Mouse (Mus musculus) forebrain, embryonic 12.5 days (tissue): Measurements from ENCODE around the gene Kit. TPM values are rescaled to one million over a fixed set of nuclear protein-coding genes. Genes with fewer than 3 reads are reported as not detected.

Experiments used
- ATAC-seq: fragments of 200-750 bp; cut with Nextera tagmentation; 2 replicates; pipeline ENCODE4 v1.8.0; 2017; ENCODE audit warnings: moderate TSS enrichment; ENCODE audit not compliant: low FRiP score
- H3K27ac ChIP-seq: fragments of 300-500 bp; sonication (generic); 2 replicates; pipeline ENCODE4 v1.5.1; 2016; ENCODE audit warnings: mild to moderate bottlenecking
- H3K27me3 ChIP-seq: fragments of 300-500 bp; sonication (generic); 2 replicates; pipeline ENCODE4 v1.6.1; 2016; ENCODE audit warnings: mild to moderate bottlenecking
- H3K36me3 ChIP-seq: fragments of 300-500 bp; sonication (generic); replicated peaks from 2 replicates; pipeline ENCODE4 v1.6.1; 2016; ENCODE audit warnings: mild to moderate bottlenecking
- H3K4me1 ChIP-seq: fragments of 300-500 bp; sonication (generic); 2 replicates; pipeline ENCODE4 v1.6.1; 2016
- H3K4me2 ChIP-seq: fragments of 300-500 bp; sonication (generic); 2 replicates; pipeline ENCODE4 v1.6.1; 2016; ENCODE audit warnings: mild to moderate bottlenecking, moderate library complexity
- H3K4me3 ChIP-seq: fragments of 300-500 bp; sonication (generic); replicated peaks from 2 replicates; pipeline ENCODE4 v1.5.1; 2016; ENCODE audit warnings: mild to moderate bottlenecking
- H3K9ac ChIP-seq: fragments of 300-500 bp; sonication (generic); 2 replicates; pipeline ENCODE4 v1.6.1; 2016; ENCODE audit warnings: mild to moderate bottlenecking
- H3K9me3 ChIP-seq: fragments of 300-500 bp; sonication (generic); 2 replicates; pipeline ENCODE4 v1.6.1; 2016
- WGBS: fragments of 180-500 bp; shearing (Covaris S2); methylation state at CpG from one replicate; pipeline ENCODE4 v1.1.7; 2016; 5-methylcytosine and 5-hydroxymethylcytosine counted together
- polyA plus RNA-seq: library from polyadenylated mRNA; unstranded; fragments of >200 nt; fragmentation: Nextera tagmentation; extraction: Ambion mirVana; gene quantifications from 2 replicates; pipeline ENCODE4 v1.2.1, GENCODE M21; 2016

Gene Kit
- polyA plus RNA-seq, 1 experiment from 2014 or later, result 27.5 TPM

DNA sequence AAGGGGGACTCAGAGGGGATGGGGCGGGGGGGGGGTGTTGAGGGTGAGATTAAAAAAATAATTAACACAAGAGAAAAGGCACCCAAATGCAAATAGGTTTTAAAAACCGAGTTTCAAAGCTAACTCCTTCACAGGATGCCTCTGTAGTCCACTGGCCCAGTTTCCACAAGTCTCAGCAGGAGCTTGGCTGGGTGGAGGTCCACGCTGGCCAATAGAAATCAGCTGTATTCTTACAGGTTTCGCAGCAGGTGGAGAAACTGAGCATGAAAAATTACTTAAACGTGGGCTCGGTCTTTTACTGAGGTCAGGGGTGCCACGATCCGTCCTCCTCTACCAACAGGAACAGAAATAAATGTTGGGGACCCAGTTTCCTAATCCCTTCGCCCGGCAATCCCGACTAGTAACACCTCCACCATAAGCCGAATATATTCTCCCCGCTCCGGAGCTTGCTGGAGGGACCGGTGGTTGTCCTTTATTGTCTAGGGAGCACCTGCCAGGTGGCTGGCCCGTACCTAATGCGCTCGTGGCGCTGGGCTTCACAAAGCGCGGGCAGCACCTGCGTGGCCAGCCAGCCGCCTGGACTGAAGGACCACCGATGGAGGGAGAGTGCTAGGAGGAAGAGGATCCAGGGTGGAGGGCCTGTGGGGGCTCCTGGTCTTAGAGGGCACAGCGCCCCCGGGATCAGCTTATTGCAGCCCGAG is 415 bp upstream of the Kit start:
- Histone ChIP-seq H3K9me3 (no peaks in the 10 kb centered on the region), H3K4me3 (peak overlapping the region; percentile 62), H3K9ac (peak overlapping the region; percentile 72), H3K27me3 (peaks cover 53% of the 10 kb centered on the region), H3K36me3 (no peaks in the 10 kb centered on the region), H3K27ac (no peak overlapping the region), H3K4me1 (peaks cover 18% of the 10 kb centered on the region), H3K4me2 (peak overlapping the region; percentile 98)
- 2% methylated on average over 27 of the region's 27 CpGs for WGBS
- no peak; the same call in 1 of the 2 replicates for ATAC-seq

DNA sequence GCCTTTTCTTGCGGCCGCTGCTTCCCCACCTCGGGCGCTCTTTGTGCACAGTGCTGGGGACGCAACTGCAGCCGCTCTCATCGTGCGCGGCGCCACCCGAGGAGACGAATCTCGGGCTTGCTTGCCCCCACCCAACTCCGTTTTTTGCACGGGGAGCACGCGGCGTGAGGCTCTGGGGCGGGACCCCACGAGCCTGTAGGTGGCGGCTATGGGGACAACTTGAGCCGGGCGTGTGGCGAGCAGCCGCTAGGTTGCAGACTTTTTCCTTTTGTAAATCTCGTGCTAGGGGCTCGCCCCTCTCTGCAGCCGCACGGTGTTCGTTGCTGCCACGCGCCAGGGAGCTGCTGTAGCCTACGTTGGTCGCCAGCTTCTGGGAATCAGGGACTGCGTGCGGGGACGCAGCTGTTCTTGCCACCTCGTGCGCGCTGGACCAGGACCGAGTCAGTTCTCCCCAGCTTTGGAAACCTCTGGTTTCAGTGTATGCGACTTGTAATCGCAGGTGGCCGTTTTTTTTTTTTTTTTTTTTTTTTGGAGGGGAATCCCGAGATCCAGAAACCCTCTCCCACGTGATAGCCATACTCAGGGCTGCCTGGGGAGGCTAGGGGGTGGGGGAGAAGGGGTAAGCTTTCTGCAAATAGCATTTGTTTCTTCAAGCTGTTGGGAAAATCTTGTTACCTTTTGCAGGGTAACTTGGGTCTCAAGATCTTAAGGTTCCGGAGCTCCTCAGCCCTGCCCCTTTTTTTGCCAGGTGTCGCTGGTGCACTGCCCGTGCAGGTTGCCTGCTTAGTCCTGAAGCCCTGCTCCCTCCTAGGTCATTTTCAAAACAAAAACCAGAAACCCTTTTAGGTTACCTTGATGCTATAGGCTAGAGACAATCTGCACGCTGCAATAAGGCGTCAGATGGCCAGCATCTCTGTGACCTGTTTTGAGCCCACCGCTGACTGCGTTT is 1.1 kb downstream of the Kit start:
- Histone ChIP-seq H3K9ac (peak overlapping the region; percentile 72), H3K4me1 (peaks cover 18% of the 10 kb centered on the region), H3K4me3 (peak overlapping the region; percentile 62), H3K36me3 (no peaks in the 10 kb centered on the region), H3K27ac (peak overlapping the region; percentile 59; the same call in 1 of the 2 replicates), H3K4me2 (peak overlapping the region; percentile 98), H3K27me3 (peaks cover 58% of the 10 kb centered on the region), H3K9me3 (no peaks in the 10 kb centered on the region)
- under 1% methylated on average over 53 of the region's 53 CpGs for WGBS
- peak; percentile 78 for ATAC-seq

DNA sequence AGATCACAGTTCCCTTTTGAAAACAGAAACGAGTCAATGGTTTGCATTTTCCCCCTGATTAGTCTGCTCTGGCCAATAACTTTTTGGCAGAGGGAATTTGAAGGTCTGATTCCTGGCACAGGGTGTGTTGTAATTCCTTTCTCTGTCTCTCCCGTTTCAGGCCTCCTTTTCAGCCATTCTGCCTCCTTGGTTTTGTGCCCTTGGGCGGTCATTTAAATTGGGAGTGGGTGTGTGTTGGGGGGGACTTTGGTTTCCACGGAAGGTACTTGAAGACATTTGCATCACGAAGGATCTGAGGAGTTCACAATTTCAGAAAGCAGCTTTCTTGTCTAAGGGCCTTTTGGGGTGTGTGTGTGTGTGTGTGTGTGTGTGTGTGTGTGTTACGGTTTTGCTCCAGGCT is 2.0 kb downstream of the Kit start:
- H3K27me3 ChIP-seq, result peaks cover 52% of the 10 kb centered on the region
- peak overlapping the region; percentile 98 for H3K4me2 ChIP-seq
- H3K9ac ChIP-seq, result no peak overlapping the region; the same call in 1 of the 2 replicates
- H3K4me1 ChIP-seq, result peaks cover 18% of the 10 kb centered on the region
- peak overlapping the region; percentile 62 for H3K4me3 ChIP-seq
- no peaks in the 10 kb centered on the region for H3K36me3 ChIP-seq
- no peaks in the 10 kb centered on the region for H3K9me3 ChIP-seq
- no peak overlapping the region for H3K27ac ChIP-seq
- 21% methylated on average over 6 of the region's 6 CpGs for WGBS
- ATAC-seq, result no peak

DNA sequence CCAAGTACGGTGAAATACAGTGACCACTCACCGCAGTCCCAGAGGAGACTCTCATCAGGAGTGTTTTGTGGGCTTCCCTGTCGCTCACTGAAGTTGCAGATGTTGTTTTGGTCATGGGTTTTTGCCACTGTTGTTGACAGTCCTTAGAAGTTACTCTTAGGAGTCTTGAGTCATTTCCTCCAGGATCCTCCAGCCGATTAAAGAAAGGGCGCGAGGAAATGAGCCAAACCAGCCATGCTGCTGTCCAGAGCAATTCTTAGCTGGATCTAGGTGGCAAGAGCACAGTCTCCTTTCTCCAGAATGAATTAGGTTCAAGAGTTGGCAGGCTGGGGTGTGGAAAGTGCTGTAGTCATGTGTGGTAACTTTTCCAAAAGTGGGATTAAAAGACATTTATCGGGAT is 3.4 kb downstream of the Kit start:
- Histone ChIP-seq H3K4me3 (no peak overlapping the region), H3K4me1 (peaks cover 18% of the 10 kb centered on the region), H3K9me3 (no peaks in the 10 kb centered on the region), H3K36me3 (no peaks in the 10 kb centered on the region), H3K4me2 (no peak overlapping the region), H3K27ac (no peak overlapping the region), H3K27me3 (peaks cover 48% of the 10 kb centered on the region), H3K9ac (no peak overlapping the region)
- 77% methylated on average over 7 of the region's 7 CpGs for WGBS
- no peak for ATAC-seq

DNA sequence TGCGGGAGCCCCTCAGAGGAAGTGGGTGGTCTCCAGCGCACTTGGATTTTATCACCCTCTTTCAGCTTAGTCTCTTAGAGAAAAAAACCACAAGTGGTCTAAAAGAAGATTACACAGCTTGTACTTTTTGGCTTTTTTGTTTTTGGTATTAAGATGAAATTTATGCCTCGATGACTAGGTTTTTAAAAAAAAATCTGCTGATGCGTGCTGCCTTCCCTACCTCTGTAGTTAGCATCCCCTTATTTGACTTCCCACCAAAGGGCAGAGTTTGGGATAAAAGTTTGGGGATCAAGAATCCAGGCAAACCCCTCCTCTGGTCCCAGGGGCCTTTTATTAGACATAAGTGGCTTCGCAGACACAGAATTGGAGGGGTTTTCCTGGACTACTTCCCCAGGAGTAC is 4.5 kb downstream of the Kit start:
- Histone ChIP-seq H3K4me2 (no peak overlapping the region), H3K4me1 (peaks cover 16% of the 10 kb centered on the region), H3K9ac (no peak overlapping the region), H3K27ac (no peak overlapping the region), H3K4me3 (no peak overlapping the region), H3K27me3 (peaks cover 46% of the 10 kb centered on the region), H3K36me3 (no peaks in the 10 kb centered on the region), H3K9me3 (no peaks in the 10 kb centered on the region)
- ATAC-seq, result no peak
- 82% methylated on average over 5 of the region's 5 CpGs for WGBS

DNA sequence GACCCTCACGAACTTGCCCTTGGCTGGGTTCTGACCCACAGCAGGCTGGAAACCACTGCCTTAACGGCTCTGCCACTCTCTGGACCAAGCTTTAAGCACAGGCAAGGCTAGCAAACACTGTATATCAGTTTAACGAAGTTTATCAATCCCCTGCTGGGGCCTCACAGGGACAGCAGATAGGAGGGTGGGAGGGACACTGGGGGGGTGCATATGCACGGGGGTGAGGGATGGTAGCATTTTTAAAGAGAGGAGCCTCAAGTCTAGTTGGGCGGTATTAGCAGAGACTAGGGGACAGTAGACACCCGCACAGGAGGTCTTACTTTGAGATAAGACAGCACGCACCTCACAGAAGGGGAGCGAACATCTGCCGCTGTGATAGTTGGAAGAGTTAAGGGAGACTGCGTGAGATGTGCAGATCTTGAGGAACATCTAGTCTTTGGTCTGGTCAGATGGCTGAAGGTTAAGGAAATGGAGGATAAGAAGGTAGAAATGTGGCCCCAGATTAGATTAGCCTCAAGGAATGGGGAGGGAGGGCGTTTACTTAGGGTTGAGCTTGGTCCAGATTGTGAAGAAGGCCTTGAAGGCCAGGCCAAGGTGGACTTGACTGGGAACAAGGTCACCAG is 5.0 kb downstream of the Kit start:
- no peak overlapping the region for H3K27ac ChIP-seq
- no peak for ATAC-seq
- no peak overlapping the region for H3K9ac ChIP-seq
- H3K36me3 ChIP-seq, result no peaks in the 10 kb centered on the region
- H3K4me1 ChIP-seq, result peaks cover 13% of the 10 kb centered on the region
- peaks cover 42% of the 10 kb centered on the region for H3K27me3 ChIP-seq
- no peak overlapping the region for H3K4me2 ChIP-seq
- no peaks in the 10 kb centered on the region for H3K9me3 ChIP-seq
- WGBS, result 83% methylated on average over 11 of the region's 11 CpGs
- H3K4me3 ChIP-seq, result no peak overlapping the region

DNA sequence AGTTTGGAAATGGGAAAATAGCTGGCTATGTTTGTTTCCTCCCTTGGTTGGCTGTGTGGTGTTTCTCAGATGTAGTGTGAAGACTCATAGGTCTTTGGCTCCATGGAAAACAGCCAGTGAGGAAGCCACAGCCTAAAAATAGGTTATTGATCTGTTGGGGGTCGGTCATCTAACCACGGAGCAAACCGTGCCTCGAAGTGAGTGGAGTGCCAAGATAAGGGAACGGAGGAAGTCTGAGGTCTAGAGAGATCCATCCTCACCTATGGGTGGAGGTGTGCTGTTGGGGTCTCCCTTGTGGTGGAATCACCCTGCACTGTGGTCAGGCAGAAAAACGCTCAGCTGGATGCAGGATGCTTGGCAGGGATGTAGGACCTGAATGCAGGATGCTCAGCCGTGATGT is 7.2 kb downstream of the Kit start:
- no peak overlapping the region for H3K9ac ChIP-seq
- peaks cover 4% of the 10 kb centered on the region for H3K4me1 ChIP-seq
- no peaks in the 10 kb centered on the region for H3K36me3 ChIP-seq
- peaks cover 34% of the 10 kb centered on the region for H3K27me3 ChIP-seq
- WGBS, result 88% methylated on average over 7 of the region's 7 CpGs
- no peak for ATAC-seq
- no peak overlapping the region for H3K27ac ChIP-seq
- H3K4me2 ChIP-seq, result no peak overlapping the region
- H3K4me3 ChIP-seq, result no peak overlapping the region
- H3K9me3 ChIP-seq, result no peaks in the 10 kb centered on the region

DNA sequence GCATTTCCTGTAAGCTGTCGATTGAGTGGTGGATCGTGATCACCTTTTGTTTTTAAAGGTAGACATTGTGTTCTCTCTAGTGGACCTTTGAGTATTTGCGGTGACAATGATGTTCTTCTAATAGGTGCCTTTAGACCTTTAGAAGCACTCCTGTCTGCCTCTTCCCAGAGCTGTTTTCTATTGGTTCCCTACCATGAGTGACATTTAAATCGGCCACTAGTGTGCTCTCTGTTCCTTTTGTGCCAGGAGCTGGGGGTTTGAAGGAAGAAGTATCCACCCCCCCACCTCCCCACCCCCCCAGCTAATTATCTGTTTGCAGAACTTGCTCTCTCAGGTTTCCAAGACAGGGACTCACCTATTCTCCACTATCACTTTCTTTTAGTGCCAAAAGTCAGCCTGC is 13.1 kb downstream of the Kit start:
- no peaks in the 10 kb centered on the region for H3K36me3 ChIP-seq
- H3K4me2 ChIP-seq, result no peak overlapping the region
- peaks cover 14% of the 10 kb centered on the region for H3K4me1 ChIP-seq
- no peak overlapping the region for H3K9ac ChIP-seq
- no peak for ATAC-seq
- no peaks in the 10 kb centered on the region for H3K9me3 ChIP-seq
- no peak overlapping the region for H3K27ac ChIP-seq
- H3K27me3 ChIP-seq, result peaks cover 49% of the 10 kb centered on the region
- no peak overlapping the region for H3K4me3 ChIP-seq
- WGBS, result 92% methylated on average over 4 of the region's 4 CpGs

DNA sequence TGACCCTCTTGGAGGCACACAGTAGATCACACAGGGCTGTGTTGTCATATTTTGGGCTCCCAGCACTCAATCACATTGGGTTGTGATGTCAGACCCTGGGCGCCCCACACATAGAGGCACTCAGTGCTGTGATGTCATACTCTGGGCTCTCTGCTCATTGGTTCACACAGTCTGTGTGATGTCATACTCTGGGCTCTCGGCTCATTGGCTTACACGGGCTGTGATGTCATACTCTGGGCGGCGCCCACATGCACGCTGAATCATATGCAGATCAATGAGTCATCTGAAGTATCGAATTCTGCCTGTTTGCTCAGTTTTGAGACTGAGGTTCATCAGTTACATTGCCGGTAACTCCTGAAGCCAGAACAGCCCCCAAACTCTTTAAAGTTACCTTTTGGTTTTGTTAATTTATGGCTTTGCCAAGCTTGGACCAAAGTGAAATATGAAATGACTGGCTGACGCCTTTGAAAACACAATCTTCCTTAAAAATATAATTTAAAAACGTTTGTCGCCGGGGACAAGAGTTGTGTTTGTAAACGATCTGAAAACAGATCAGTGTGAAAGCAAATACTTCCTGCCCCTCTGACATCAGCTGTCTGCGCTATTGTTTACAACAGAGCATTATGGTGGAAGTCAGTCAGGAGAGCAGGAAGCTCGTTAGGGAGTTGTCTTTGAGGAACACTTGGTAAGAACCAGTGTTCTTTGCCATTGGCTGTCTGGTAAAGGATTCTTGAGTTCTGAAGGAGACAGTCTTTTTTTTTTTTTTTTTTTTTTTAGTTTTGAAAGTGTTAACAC is 15.0 kb downstream of the Kit start:
- no peak for ATAC-seq
- no peak overlapping the region for H3K9ac ChIP-seq
- peaks cover 14% of the 10 kb centered on the region for H3K4me1 ChIP-seq
- H3K4me3 ChIP-seq, result no peak overlapping the region
- no peaks in the 10 kb centered on the region for H3K36me3 ChIP-seq
- H3K9me3 ChIP-seq, result no peaks in the 10 kb centered on the region
- 85% methylated on average over 15 of the region's 15 CpGs for WGBS
- peaks cover 61% of the 10 kb centered on the region for H3K27me3 ChIP-seq
- H3K4me2 ChIP-seq, result no peak overlapping the region
- H3K27ac ChIP-seq, result no peak overlapping the region

DNA sequence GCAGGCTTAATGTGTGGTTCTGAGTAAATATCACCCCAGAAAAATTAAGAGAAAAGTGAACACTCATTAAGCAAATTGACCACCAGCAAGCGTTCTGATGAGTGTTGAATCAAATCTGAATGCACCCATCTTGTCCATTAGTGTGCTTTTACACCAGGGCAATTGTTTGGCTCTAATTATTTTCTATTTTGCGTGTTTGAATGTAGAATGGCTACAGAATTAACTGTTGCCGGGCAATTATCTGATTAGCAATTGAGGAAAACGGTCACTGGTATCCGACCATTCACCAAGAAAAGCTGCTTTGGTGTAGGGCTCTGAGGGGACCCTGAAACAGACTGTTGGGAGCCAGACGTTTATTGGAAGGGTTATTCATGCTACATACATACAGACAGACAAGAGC is 16.2 kb downstream of the Kit start:
- H3K9ac ChIP-seq, result no peak overlapping the region
- no peak; the same call in 1 of the 2 replicates for ATAC-seq
- H3K4me3 ChIP-seq, result no peak overlapping the region
- no peak overlapping the region for H3K4me2 ChIP-seq
- 12% methylated on average over 6 of the region's 6 CpGs for WGBS
- H3K27ac ChIP-seq, result no peak overlapping the region
- no peaks in the 10 kb centered on the region for H3K36me3 ChIP-seq
- no peaks in the 10 kb centered on the region for H3K9me3 ChIP-seq
- H3K27me3 ChIP-seq, result peaks cover 64% of the 10 kb centered on the region
- H3K4me1 ChIP-seq, result peaks cover 14% of the 10 kb centered on the region

DNA sequence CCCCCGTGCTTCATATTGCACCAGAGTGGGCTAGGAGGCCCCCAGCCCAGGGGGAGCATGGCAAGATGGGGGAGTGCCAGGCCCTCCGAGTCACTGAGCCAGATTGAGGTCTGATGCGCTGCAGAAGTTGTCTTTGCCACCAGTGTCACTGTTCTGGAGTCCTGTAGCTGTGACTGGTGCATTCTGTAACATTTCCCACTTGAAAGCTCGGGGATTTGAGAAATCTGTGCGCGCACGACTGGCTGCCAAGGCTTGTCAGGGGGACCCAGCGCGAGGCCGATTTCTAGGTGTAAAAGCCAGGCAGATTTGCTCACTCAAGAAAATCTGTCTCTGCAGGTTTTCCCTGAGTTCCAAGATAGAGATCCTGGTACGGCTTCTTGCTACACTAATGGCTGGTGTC is 16.9 kb downstream of the Kit start:
- 61% methylated on average over 11 of the region's 11 CpGs for WGBS
- ATAC-seq, result no peak; the same call in 1 of the 2 replicates
- no peak overlapping the region for H3K4me2 ChIP-seq

DNA sequence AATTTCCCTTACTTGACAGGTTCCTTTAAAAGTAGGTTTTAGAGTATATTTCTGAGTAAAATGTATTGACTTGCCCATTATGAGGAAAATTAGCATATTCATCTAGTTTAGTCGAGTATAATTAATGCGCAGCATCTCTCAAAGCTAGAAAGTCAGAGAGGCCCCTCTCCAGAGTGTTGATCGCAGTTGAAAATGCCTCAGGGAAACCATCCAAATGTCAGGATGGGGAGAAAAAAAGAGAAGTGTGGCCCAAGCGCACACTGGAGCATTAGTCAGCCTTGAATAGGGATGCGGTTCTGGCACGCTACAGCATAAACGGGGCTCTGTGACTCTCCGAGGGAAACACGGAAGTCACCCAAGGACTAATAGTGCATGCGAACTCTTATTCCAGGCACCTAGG is 20.6 kb downstream of the Kit start:
- WGBS, result 90% methylated on average over 10 of the region's 10 CpGs

More for the DNA sequence above, 16.9 kb downstream of the Kit start:
- peaks cover 14% of the 10 kb centered on the region for H3K4me1 ChIP-seq
- no peak overlapping the region for H3K4me3 ChIP-seq
- H3K36me3 ChIP-seq, result no peaks in the 10 kb centered on the region
- H3K27me3 ChIP-seq, result peaks cover 64% of the 10 kb centered on the region
- H3K9me3 ChIP-seq, result no peaks in the 10 kb centered on the region
- no peak overlapping the region for H3K9ac ChIP-seq
- no peak overlapping the region for H3K27ac ChIP-seq

More for the DNA sequence above, 20.6 kb downstream of the Kit start:
- H3K9me3 ChIP-seq, result no peaks in the 10 kb centered on the region
- peaks cover 25% of the 10 kb centered on the region for H3K4me1 ChIP-seq
- no peak for ATAC-seq
- no peak overlapping the region for H3K27ac ChIP-seq
- H3K4me3 ChIP-seq, result no peak overlapping the region
- H3K36me3 ChIP-seq, result no peaks in the 10 kb centered on the region
- H3K4me2 ChIP-seq, result no peak overlapping the region
- H3K9ac ChIP-seq, result no peak overlapping the region
- peaks cover 38% of the 10 kb centered on the region for H3K27me3 ChIP-seq
